Mouse (Mus musculus) embryo, embryonic 11.5 days (tissue): Measurements from ENCODE around the gene Cfdp1.

ENCODE experiments used
- DNase-seq: peaks from one replicate; pipeline ENCODE4 v3.0.0-alpha.2; 2012; ENCODE audit warnings: low read depth, low spot score

Gene Cfdp1

DNA sequence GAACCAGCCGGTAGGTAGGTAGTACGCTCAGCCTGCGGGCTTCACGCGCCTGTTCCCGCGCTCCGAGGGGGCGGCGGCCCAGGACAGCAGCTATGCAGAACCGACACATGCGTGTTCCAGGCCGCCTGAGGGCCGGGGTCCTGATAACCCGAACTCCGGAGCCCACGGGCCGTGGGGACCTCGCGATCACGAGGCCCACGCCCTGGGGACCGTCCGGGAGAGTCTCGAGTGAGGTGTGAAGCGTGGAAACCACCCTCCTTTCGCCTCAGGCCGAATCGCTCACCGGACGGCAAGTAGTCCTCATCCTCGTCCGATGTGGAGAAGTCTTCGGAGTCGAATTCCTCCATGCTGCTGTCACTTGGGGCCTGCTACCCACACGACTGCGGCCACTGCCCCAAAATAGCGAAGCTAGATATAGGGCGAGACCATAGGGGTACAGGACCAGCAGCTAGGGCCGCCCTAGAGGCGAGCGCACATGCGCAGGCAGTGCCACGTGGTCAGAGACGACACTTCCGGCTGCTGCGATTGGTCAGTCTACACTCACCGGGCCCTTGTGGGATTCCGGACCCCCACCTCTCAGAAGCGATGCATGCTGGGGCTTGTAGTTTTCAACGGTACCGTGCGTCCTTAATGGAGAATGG, at the start of gene Cfdp1:
Gene Cfdp1, minus strand, starts transcription at position 431 of the 641 bp plus-strand sequence.
- peak; percentile 93 for DNase-seq

DNA sequence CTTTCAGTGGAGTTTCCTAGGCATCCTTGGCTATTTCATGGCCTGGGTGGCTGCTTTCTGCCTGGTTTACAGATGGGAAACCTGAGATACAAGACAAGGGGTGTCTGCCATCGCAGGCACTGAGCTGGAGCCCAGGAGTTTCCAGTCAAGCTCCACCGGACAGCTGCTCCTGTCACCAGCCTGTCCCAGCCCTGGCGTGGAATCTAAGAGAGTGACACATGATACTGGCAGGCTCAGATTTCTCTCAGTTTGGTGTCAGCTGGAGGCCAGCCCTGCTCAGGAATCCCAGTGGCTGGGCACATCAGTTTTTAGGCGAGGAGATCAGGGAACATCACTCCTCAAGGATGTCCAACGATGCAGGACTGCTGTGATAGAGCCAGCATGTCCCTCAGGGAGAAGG, 48.0 kb upstream of the Cfdp1 start:
- no peak for DNase-seq

DNA sequence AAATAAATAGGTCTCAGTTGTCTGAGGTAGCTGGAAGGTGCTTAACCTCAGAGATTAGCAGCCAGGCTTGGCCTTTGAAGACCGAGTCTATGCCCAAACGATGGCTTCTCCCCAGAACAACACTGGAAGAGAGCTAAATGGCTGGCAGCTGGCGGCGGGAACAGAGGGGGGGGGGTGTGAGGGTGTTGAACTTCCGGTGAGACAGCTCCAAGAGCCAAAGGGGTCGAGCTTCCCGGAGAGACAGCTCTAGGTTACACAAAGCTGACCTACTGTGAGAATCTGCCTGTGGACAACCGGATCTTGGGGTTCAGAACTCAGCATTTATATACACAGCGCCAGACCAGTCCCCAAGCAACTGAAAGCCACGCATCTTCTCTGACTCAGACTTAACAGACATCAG, 44.5 kb upstream of the Cfdp1 start:
- no peak for DNase-seq

DNA sequence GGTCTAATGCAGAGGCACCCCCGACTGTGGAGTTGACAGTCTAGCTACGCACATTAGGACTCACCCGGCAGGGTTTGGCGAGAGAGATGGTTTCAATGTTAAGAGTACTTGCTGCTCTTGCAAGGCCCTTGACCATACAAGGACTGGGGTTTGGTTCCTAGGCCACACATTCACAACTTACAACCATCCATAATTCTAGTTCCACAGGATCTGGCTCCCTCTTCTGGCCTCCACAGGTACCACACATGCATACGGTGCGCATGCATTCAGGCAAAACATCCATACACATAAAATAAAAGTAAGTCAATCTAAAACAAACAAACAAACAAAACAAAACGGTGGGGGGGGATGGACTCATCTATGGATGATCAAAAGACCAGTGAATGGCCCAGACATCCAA, 40.9 kb upstream of the Cfdp1 start:
- DNase-seq = no peak

DNA sequence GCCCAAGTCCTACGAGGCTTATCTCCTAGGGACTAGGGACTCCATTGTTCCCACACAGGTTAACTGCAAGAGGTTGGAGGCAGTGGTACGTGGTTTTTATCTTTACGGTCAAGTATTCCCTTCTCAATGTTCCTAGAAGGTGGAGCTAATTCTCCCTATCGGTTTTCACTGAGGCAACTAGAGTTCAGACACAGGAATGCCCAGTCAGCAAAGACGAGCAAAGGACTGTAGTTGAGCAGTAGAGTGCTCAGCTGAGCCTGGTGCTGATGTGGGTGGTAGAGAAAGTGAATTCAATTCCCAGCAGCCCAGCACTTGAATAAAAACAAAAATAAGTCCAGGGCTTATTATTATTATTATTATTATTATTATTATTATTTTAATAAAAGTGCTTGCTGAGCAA, 38.5 kb upstream of the Cfdp1 start:
- DNase-seq = no peak

DNA sequence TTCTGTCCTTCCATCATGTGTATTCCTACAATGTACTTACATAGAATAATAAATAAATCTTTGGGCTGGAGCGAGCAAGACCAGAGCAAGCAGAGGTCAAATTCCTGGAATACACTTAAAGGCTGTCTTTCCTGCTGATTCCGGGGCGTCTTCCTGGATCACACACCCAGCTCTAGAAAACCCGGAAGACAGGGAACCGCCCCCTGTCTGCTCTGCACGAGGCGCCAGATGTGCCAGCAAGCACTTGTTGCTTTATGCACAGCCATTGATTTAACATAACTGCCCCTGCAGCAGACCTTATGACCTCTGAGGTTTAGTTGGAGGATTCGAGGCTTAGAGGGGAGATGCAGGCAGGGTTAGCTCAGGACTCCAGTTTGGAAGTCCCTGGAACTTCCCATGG, 37.9 kb upstream of the Cfdp1 start:
- no peak for DNase-seq

DNA sequence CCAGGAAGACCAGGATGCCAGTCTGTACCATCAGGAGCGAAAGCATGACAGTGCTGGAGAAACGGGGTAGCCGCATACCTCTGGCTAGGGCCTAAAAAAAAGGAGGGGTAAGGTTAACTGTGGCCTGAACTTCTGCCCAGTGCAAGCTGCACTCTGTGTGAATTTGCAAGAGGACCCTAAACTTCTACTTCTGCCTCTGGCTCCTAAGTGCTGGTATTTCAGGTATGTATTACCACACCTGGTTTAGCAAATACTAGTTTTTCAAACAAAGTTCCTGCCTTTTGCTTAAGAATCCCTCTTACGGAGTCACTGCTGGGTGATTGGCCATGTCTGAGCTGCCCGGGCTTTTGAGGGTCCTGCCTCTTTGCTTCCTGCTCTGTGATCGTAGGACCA, 36.8 kb upstream of the Cfdp1 start:
- DNase-seq = no peak

DNA sequence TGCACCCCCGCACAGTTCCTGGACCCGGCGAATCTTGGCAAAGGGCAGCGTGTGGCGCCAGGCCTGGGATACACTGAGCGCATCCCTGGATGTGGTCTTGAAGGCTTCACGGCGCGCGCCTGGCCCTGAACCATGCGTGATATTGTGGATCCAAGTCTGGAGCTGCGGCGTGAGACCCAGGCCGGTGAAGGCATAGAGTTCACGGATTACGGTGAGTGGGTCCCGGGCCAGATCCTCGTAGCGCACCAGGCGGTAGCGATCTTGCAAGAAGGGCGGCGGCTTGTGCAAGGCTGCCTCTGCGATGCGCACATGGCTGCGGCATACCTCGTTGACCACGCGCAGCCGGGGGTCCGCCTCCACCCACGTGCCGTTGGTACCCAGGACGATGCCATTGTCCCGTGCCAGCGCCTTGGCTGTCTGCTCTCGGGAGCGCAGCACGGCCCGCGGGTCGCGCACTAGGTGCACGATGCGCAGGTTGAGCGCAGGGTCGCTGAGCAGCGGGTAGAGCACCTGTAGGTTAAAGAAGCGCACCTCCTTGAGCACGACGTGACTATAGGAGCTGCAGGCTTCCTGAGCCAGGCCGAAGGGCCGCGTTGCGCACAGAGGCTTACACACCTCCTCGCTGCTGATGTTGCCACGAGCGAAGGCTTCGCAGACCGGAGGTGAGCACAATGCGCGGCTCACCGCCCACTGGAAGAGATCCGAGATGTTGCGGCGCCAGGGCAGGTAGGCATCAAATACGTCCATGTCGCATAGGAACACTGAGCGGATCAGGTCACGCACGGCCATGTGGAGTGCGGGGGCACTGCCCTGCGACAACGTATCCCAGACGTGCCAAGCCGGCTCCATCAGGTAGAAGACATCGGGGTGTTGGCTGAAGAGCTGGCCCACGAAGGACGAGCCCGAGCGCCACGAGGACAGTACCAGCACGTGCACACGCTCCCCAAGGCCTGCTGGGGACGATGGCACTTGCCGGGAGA, 36.1 kb upstream of the Cfdp1 start:
- no peak for DNase-seq

DNA sequence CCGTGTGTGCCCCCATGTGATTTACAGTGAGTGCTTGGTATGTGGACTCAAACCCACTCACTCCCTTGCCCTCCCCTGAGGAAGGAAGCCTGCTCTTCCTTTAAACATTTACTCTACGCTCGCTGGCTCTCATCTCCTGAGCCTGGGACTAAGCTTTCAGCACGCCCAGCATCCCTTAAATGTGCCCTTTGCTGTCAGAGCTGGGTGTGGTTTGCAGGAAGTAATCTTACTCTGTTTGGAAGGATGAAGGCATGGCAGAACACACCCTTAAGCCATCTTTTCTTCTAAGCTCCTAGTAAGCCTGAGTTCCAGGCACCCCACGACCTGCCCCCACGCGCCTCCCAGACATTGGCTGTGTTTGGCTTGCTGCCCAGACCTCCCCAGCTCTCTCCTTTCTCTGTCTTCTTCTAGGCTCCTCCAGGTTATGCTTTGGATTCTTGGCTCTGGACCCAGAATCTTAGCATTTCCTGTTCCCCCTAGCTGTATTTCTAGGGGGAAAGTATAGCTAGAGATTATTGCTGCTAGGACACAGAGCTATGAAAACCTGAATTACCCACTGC, 34.1 kb upstream of the Cfdp1 start:
- no peak for DNase-seq

DNA sequence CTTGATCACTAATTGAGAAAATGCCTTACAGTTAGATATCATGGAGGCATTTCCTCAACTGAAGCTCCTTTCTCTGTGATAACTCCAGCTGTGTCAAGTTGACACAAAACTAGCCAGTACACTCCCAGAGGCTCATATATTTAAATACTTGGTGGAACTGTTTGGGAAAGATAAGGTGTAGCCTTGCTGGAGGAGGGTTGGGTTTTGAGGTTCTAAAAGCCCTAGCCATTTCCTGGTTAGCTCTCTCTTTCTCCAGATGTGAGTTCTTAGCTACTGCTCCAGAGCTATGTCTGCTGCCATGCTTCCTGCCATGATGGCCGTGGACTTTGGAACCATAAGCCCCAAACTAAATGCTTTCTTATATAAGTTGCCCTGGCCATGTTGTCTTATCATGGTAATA, 33.4 kb upstream of the Cfdp1 start:
- no peak for DNase-seq

DNA sequence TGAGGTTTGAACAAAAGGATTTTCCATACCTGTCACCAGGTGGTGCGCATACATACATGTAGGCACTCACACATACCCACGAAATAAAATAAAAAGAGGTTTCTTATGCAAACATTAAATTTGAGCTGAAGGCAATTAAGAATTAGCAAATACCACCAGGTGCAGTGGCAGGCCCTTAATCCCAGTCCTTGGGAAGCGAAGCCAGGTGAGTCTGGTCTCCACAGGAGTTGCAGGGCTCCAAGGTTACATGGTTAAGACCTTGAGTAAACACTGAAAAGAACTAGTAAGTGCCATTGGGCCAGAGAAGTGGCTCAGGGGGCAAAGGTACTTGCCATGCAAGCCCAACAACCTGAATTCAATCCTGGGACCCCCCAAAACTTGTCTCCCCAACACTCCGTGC, 29.5 kb upstream of the Cfdp1 start:
- DNase-seq = no peak

DNA sequence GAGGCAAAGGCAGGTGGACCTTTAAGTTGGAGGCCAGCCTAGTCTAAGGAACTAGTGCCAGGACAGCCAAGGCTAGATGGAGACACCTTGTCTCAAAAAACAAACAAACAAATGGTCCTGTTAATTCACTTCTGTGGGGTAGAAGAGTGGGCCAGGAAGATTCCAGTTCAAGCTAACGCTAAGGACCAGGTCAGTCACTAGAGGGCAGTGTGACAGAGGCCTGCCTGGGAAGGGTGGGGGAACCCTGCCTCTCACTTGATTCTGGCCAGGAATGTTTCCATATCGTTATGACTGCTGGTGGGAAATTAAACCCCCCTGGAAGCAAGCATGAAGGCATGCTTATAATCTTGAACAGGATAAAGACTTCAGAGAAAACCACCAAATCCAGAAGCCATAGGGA, 27.5 kb upstream of the Cfdp1 start:
- DNase-seq = peak; percentile 36

DNA sequence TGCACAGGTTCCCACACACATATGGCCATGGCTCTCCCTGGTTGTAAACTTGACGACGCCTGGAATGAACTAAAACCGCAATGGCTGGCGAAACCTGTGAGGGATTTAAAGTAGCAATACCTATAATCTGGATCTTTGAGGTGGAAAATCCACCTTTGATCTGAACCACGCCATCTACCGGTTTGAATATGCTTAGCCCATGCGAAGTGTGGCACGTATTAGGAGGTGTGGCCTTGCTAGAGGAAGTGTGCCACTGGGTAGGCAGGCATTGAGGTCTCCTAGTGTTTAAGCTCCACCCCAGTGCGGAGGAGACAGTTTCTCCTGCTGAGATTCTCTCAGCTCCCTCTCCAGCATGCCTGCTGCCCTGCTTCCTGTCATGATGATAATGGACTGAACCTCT, 23.6 kb upstream of the Cfdp1 start:
- DNase-seq = no peak

DNA sequence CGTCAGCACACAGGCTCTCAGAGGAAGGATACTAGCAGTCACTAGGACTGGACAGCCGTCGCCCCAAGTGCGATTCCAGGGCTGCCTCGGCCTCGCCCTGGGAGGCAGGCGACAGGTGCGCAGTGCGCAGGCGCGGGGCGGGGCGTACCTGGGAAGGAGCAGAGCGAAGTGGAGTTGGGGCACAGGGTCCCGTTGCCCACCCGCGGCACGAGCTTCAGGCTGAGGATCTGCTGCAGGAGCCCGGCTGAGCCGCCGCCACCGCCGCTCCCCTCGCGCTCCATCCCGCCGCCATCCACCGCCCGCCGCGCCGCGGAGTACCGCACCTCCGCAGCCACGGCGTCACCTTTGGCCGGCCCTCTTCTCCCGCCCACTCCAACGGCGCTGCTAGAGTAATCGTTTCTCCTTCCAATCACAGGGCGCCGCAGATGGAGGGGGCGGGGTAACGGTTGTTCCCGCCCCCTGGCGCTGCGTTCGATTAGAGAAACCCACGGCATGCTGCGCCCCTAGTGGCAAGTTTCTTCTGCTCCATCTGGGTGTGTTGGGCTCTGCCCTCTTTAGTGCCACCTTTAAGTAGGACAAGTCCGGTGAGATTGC, 22.4 kb upstream of the Cfdp1 start, which contains the start of gene Tmem170:
Gene Tmem170, minus strand, starts transcription at position 396 of the 594 bp plus-strand sequence.
- DNase-seq = peak; percentile 97

DNA sequence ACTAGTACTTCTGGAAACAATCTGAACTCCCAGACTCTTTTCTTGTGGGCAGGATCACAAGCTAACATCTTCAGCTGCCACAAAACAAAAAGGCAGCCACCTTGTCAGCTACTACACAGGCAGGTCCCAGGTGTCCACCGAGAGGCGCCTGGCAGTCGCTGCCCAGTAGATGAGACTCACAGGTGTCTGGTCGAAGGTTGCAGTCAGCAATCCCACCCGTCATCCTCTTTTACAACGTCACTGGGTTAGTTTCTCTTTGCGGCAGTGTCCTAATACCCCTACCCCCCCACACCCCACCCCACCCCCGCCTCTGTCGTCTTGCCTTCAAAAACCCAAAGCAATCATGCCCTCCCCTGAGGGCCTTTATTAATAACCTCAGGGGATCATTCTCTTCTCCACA, 21.7 kb upstream of the Cfdp1 start:
- no peak for DNase-seq

DNA sequence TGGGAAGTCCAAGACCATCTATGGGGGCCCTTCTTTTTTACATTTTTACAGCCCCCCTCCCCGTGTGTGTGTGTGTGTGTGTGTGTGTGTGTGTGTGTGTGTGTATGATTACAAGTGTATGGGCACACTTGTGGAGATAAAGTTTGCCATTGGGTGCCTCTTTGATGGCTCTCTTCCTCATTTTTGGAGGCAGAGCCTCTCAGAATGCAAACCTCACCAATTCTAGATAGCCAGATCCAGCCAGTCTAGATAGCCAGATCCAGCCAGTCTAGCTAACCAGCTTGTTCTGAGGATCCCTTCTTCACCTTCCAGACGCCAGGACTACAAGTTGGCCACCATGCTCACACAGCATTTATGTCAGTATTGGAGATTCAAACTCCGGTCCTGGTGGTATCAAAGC, 17.2 kb upstream of the Cfdp1 start:
- no peak for DNase-seq

DNA sequence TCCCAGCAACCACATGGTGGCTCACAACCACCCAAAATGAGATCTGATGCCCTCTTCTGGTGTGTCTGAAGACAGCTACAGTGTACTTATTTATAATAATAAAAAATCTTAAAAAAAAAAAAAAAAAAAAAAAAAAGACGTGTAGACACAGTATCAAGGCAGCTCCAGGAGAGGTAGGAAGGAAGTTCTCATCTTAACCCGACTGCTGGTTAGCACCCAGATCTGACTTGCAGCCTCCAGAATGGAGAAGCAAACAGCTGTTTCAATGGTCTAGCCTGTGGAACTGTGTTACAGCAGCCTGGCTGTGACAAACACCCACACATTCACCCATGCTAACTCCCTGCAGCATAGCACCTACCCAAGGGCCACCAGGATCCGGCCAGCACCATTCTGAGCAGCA, 16.3 kb upstream of the Cfdp1 start:
- DNase-seq = no peak

DNA sequence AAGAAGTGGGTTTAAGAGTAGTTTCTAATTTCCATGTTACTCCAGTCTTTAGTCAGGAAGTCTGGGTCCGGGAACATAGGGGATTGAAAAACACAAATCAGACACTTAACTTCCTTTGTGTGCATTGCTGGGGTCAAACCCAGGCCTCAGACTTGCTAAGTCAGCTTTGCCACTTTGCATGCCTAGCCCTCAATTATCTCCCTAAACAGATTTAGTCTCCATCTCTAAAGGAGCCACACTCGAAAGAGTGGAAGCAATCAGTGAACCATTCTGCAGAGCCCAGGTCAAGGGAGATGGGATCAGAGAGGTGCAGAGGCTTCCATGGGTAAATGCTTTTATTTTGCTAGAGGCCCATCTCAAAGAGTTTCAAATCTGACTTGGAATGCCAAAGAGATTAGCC, 14.6 kb upstream of the Cfdp1 start:
- no peak for DNase-seq

DNA sequence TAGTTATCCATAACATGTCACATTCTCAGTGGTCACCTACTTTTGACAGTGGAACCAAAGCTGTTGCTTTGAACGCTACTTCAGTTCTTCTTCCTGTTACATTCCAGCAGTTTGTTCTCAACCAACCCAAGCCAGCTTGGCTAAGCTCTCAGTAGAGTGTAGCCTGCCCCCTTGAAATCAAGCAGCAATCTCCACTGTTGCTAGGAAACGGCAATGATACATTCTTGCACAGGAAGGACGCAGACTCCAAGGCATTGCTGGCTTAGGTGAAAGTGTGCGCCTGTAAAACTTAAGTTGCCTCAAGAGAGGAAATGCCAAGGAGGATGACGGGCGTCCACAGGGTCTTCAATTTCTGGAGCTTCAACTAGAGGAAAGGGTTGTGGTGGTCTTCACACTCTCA, 11.8 kb upstream of the Cfdp1 start:
- DNase-seq = no peak

DNA sequence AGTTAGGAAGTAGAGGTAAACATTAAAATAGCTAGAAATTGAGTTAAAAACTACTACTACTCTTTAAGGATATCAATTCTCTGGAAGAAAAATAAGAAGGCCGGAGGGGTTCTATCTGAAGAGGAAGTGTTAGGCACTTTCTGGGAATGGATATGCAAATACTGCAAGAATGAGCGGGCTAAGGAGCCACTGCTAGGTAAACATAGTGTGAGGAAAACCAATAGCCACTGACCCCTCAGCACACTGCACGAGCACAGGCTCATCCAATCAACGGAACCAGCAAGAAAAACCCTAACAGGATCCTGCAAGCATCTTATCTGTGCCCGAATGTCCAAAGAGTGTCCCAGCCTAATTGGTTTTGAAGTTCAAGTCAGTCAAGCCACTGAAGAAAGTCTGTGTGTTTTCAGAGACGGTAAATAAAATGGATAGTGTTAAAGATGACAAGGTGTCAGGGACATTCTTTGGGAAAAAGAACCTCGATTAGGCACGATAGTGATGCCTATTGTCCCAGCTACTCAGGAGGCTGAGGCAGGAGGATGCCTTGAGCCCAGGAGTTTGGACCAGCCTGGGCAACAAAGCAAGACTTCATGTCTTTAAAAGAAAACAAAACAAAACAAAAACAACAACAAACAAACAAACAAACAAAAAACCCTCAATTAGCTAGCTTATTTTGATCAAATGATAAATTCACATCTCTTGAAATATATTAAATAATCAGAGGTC, 11.2 kb upstream of the Cfdp1 start:
- DNase-seq = no peak

DNA sequence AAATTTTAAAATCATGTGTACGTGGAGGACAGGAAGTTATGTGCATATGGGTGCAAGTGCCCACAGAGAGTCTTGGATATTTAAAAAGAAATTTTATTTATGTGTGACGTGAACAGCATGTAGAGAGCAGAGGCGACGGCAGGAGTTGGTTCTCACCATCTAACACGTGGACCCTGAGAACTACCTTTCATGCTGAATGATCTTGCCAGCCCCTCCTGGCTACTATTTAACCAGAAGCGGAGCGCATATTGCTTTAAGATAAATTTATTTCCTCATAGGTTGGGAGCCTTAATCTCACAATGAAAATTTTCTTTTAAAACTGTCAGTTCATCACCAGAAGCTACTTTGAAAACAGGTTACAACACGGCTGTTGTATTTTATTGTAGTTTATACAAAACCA, 10.6 kb upstream of the Cfdp1 start:
- no peak for DNase-seq

DNA sequence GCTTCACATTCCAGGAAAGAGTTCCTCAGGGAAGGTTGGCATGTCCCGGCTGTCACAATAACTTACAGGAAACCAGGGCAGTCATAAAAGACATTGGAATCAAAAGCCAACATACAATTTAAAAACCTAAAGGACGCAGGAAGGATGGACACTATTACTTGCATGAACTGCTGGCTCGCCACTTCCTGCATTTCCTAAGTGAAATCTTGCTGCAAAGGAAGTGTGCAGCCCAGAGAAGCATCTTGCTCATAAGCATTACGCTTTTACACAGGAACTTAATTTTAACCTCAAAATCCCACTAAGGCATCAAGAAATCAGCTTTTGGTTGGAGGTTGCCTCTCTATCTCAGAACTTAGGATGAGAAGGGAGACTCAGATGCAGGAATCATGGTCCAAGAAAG, 9.2 kb upstream of the Cfdp1 start:
- DNase-seq = no peak
